Mouse (Mus musculus) spleen, adult 2 months (tissue): ENCODE data around the gene Ccdc92. TPM values are rescaled to one million over a fixed set of nuclear protein-coding genes. Genes with fewer than 3 reads are reported as not detected.

Source experiments
- DNase-seq, 2 experiments: peaks; one replicate each; pipeline versions ENCODE4 v3.0.0 to v3.0.0-alpha.2; 2012 to 2021; ENCODE audit warnings: low spot score in 2 of 2, low read depth in 1 of 2
- H3K27ac ChIP-seq: fragments of 200-500 bp; 2 replicates; pipeline ENCODE4 v1.5.1; 2012; ENCODE audit warnings: low read length, inconsistent platforms; ENCODE audit not compliant: insufficient read depth
- H3K27me3 ChIP-seq: fragments of 200-500 bp; 2 replicates; pipeline ENCODE4 v1.6.1; 2012; ENCODE audit warnings: mild to moderate bottlenecking, moderate library complexity, low read length, inconsistent platforms; ENCODE audit not compliant: control insufficient read depth, insufficient read depth
- H3K36me3 ChIP-seq: fragments of 200-500 bp; 2 replicates; pipeline ENCODE4 v1.6.1; 2012; ENCODE audit warnings: mild to moderate bottlenecking, low read length, inconsistent platforms; ENCODE audit not compliant: control insufficient read depth, insufficient read depth
- H3K4me1 ChIP-seq: fragments of 200-500 bp; 2 replicates; pipeline ENCODE4 v1.6.1; 2011; ENCODE audit warnings: inconsistent platforms; ENCODE audit not compliant: control insufficient read depth, insufficient read depth, insufficient read length
- H3K4me3 ChIP-seq: fragments of 200-500 bp; 2 replicates; pipeline ENCODE4 v1.5.1; 2011; ENCODE audit warnings: mild to moderate bottlenecking, inconsistent platforms; ENCODE audit not compliant: insufficient read depth, insufficient read length; ENCODE audit errors: extremely low read depth
- CTCF ChIP-seq: fragments of 200-500 bp; IDR thresholded peaks from 2 replicates; pipeline ENCODE4 v1.5.1; 2011; ENCODE audit warnings: mild to moderate bottlenecking, inconsistent platforms; ENCODE audit not compliant: insufficient read depth, insufficient read length, insufficient replicate concordance; ENCODE audit errors: extremely low read depth
- POLR2A ChIP-seq: fragments of 200-500 bp; IDR thresholded peaks from 2 replicates; pipeline ENCODE4 v1.6.1; 2011; ENCODE audit warnings: low read depth, low read length, inconsistent platforms
- WGBS: fragments of 180-500 bp; shearing (Covaris S2); methylation state at CpG from one replicate; pipeline ENCODE4 v1.1.7; 2018; 5-methylcytosine and 5-hydroxymethylcytosine counted together
- polyA plus RNA-seq: library from polyadenylated mRNA; depleted of rRNA; stranded (reverse); fragments of >200 nt; gene quantifications from 2 replicates; pipeline ENCODE4 v1.2.3, GENCODE M21; 2012

Gene Ccdc92
- polyA plus RNA-seq, 1 experiment: 4.9 TPM

DNA sequence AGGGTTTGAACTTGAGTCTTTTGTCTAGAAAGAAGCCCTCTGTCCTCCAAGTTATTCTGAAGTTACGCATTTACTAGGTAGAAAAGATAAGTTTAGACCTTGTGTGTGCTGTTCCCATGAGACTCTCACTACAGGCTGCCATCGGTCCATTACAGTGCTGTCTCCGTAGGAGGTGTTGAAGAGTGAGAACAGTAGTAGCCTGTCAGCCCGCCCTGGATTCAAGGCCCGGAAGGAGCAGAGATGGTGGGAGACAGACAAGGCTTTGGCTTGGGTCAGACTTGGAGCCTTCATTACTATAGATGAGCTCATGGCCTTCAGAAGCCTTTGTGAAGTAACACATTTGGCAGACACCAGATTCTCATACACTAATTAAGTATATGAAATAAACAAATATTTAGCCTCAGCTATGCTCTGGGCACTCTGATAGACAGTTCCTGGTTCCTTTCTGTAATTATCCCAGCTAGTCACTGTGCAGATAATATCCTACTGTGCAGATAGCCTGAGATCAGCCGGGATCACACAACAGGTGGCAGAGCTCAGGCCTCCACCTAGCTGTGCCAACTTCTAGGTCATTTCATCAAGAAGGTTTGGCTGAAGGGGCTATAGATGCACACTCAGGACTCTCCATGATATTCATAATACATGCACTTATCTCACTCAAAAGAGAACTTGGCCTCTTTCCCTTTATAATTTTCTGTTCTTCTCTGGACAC lies 11.8 kb upstream of the Ccdc92 start:
- Histone ChIP-seq H3K4me3 (no peak overlapping the region), H3K27me3 (no peaks in the 10 kb centered on the region), H3K27ac (no peak overlapping the region), H3K36me3 (no peaks in the 10 kb centered on the region), H3K4me1 (no peaks in the 10 kb centered on the region; the same call in 1 of the 2 replicates)
- no peak for DNase-seq
- 97% methylated on average over 6 of the region's 6 CpGs for WGBS
- no peak for TF ChIP-seq CTCF
- TF ChIP-seq POLR2A: no peak

DNA sequence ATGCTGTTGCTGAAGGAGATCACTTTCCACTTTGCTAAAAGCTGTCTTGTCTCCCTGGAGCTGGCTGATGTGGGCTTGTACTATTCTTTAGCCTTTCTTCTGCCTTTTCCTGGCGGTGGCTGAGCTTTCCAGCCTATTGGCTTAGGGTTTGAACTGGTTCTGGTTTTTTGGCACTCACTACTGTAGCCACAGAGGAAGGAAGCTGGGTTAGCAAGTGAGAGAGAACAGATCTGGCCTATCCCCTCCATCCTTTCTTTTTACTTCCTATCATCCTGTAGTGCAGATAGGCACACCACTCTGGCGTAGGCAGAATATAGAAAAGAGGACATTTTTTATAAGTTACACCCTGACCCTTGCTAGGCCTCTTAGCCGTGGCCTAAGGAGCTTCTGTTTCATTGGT lies 10.9 kb upstream of the Ccdc92 start:
- no peaks in the 10 kb centered on the region; the same call in 1 of the 2 replicates for H3K4me1 ChIP-seq
- TF ChIP-seq POLR2A: no peak
- no peak for TF ChIP-seq CTCF
- no peak for DNase-seq
- no peak overlapping the region for H3K4me3 ChIP-seq
- H3K27ac ChIP-seq: peak overlapping the region; percentile 12; the same call in 1 of the 2 replicates
- no peaks in the 10 kb centered on the region for H3K36me3 ChIP-seq
- WGBS: 47% methylated on average over 3 of the region's 3 CpGs
- H3K27me3 ChIP-seq: no peaks in the 10 kb centered on the region

DNA sequence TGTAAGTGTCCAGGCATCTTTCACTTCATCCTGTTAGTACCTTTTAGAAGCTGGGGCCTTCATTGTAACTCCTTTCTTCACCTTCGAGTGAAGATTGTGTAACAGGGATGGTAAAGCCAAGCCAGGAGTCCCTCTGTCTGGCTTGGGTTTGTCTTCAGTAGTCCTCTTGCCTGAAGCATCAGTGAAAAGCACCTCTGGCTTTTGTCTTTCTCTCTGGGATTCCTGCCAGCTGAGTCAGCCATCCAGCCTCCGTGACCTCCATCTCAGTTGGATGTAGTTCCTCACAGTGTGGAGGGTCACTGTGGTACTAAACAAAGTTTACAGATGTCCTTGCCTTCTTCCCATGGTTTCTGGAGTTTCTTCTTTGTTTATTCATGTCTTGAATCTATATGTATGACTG lies 9.8 kb upstream of the Ccdc92 start:
- DNase-seq: no peak
- WGBS: 93% methylated on average over 2 of the region's 2 CpGs
- Histone ChIP-seq H3K4me1 (no peaks in the 10 kb centered on the region; the same call in 1 of the 2 replicates), H3K27ac (no peak overlapping the region), H3K27me3 (no peaks in the 10 kb centered on the region), H3K36me3 (no peaks in the 10 kb centered on the region), H3K4me3 (no peak overlapping the region)
- TF ChIP-seq CTCF (no peak), POLR2A (no peak)

DNA sequence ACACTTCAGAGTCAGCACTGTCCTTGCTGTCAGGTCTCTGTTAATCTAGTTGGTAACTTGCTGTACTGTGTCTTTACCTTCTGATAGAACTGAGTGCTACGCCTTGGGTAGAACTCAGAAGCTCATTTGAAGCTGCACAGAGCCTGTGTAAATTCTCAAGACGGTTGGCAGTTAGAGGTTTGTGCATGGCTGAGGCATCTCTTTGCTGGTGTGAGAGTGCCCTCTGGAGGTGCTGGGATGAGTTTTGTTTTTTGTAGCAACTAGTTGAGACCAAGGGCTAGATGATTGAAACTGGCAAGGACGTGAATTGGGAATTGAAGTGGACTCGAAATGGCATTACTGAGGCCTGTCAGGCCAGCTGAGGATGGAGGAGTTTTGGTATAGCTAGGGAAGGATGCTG lies 6.8 kb upstream of the Ccdc92 start:
- H3K4me1 ChIP-seq: no peaks in the 10 kb centered on the region; the same call in 1 of the 2 replicates
- H3K36me3 ChIP-seq: no peaks in the 10 kb centered on the region
- H3K27ac ChIP-seq: no peak overlapping the region
- H3K27me3 ChIP-seq: no peaks in the 10 kb centered on the region
- 53% methylated on average over 4 of the region's 4 CpGs for WGBS
- peak; percentile 41 to 63 for DNase-seq
- no peak overlapping the region for H3K4me3 ChIP-seq
- TF ChIP-seq CTCF: peak; percentile 68; the same call in 1 of the 2 replicates
- TF ChIP-seq POLR2A: no peak

DNA sequence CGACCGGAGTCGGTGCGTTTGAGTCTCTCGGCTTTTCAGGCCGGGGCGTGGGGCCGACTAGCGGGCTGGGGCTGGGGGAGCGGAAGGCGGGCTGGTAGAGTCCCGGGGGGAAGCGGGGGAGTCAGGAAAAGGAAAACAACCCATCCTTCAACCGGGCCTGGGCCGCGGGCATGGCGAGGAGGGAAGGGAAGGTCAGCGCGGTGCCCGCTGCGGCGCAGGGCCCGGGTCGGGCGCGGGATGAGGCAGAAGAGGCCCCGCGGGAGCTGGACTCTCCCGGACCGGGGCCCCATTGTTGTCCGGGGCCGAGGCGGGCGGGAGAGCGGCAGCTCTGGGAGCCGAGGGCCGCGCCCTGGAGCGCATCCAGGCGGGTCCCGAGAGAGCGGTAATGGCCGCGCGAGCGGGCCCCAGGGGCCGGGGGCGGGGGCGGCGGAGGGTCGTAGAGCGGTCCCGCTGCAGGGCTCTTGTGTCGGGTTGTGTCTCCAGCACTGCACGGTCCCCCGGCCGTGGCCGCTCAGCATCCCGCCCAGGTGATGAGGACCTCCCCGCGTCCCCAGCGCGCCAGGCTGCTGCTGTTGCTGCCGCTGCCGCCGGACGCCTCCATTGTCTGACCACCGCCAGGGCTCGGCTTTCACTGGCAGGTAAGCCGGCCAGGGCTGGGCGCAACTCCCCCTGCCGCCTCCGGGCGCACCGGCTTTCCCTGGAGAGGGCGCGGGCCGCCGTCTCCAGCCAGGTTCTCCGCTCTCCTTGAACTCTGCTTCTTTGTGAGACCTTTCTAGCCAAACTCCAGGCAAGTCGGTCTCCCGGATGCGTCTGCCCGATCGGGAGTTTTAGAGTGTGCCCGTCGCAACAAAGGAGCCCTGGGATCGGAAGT lies 882 bp upstream of the Ccdc92 start:
- peak overlapping the region; percentile 50; the same call in 1 of the 2 replicates for H3K27ac ChIP-seq
- no peak for TF ChIP-seq POLR2A
- peak in 1 of 2 experiments; percentile 22 for DNase-seq
- peaks cover 11% of the 10 kb centered on the region for H3K4me1 ChIP-seq
- H3K4me3 ChIP-seq: peak overlapping the region; percentile 98
- peaks cover 12% of the 10 kb centered on the region for H3K27me3 ChIP-seq
- H3K36me3 ChIP-seq: no peaks in the 10 kb centered on the region
- 2% methylated on average over 76 of the region's 88 CpGs for WGBS

DNA sequence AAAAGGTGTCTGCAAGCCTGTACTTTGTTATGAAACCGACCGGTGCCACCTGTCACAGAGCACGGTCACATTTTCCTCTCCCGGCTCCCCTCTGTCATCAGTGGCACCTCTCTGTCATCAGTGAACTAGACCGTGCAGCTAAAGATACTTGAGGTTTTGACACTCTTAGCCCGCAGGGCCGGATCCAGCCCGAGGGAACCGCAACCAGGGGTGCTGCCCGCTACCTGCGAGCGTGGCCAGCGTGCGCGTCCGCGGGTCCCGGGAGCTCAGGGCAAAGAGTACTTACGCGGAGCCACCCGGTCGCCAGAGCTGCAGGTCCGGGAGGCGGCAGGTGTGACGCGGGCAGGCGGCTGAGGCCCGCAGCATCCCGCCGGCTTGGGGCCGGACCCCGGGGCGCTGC lies 761 bp downstream of the Ccdc92 start:
- DNase-seq: peak; percentile 17 to 45
- 1% methylated on average over 33 of the region's 33 CpGs for WGBS
- no peaks in the 10 kb centered on the region for H3K36me3 ChIP-seq
- H3K4me3 ChIP-seq: peak overlapping the region; percentile 69
- no peak overlapping the region for H3K27ac ChIP-seq
- peaks cover 11% of the 10 kb centered on the region for H3K4me1 ChIP-seq
- peaks cover 12% of the 10 kb centered on the region for H3K27me3 ChIP-seq
- TF ChIP-seq POLR2A (no peak), CTCF (no peak)
